Mouse (Mus musculus) lung, embryonic 15.5 days (tissue): ENCODE results near the gene Vkorc1l1. TPM values are rescaled to one million over a fixed set of nuclear protein-coding genes. Genes with fewer than 3 reads are reported as not detected.

ENCODE experiments used
- ATAC-seq: fragments of 200-750 bp; cut with Nextera tagmentation; 2 replicates; pipeline ENCODE4 v1.8.0; 2017; ENCODE audit warnings: moderate number of reproducible peaks, borderline replicate concordance; ENCODE audit not compliant: low FRiP score, low TSS enrichment; ENCODE audit errors: extremely low read depth
- H3K27ac ChIP-seq: fragments of 300-500 bp; sonication (generic); 2 replicates; pipeline ENCODE4 v1.5.1; 2015; ENCODE audit warnings: moderate library complexity, mild to moderate bottlenecking, inconsistent platforms
- H3K27me3 ChIP-seq: fragments of 300-500 bp; sonication (generic); 2 replicates; pipeline ENCODE4 v1.6.1; 2015; ENCODE audit warnings: inconsistent platforms
- H3K36me3 ChIP-seq: fragments of 300-500 bp; sonication (generic); 2 replicates; pipeline ENCODE4 v1.6.1; 2015; ENCODE audit warnings: inconsistent platforms
- H3K4me1 ChIP-seq: fragments of 300-500 bp; sonication (generic); 2 replicates; pipeline ENCODE4 v1.6.1; 2015; ENCODE audit warnings: inconsistent platforms
- H3K4me2 ChIP-seq: fragments of 300-500 bp; sonication (generic); 2 replicates; pipeline ENCODE4 v1.6.1; 2015; ENCODE audit warnings: inconsistent platforms, mild to moderate bottlenecking, moderate library complexity
- H3K4me3 ChIP-seq: fragments of 300-500 bp; sonication (generic); 2 replicates; pipeline ENCODE4 v1.5.1; 2015; ENCODE audit warnings: mild to moderate bottlenecking, inconsistent platforms
- H3K9ac ChIP-seq: fragments of 300-500 bp; sonication (generic); 2 replicates; pipeline ENCODE4 v1.6.1; 2015; ENCODE audit warnings: inconsistent platforms
- H3K9me3 ChIP-seq: fragments of 300-500 bp; sonication (generic); 2 replicates; pipeline ENCODE4 v1.6.1; 2016; ENCODE audit warnings: inconsistent platforms
- WGBS: fragments of 180-500 bp; shearing (Covaris S2); methylation state at CpG from one replicate; pipeline ENCODE4 v1.1.7; 2015; 5-methylcytosine and 5-hydroxymethylcytosine counted together
- polyA plus RNA-seq: library from polyadenylated mRNA; unstranded; fragments of >200 nt; fragmentation: Nextera tagmentation; extraction: Ambion mirVana; gene quantifications from 2 replicates; pipeline ENCODE4 v1.2.1, GENCODE M21; 2015

The Vkorc1l1 gene
- polyA plus RNA-seq, 1 experiment from 2014 or later = 24.8 TPM

- Histone ChIP-seq H3K36me3 (no peaks in the 10 kb centered on the region), H3K4me1 (peaks cover 11% of the 10 kb centered on the region; the same call in 1 of the 2 replicates), H3K4me3 (no peak overlapping the region), H3K27me3 (0 out of 2 replicates have a peak, but pooled peaks cover 2% of the 10 kb centered on the region), H3K9ac (no peak overlapping the region), H3K9me3 (no peaks in the 10 kb centered on the region), H3K4me2 (no peak overlapping the region), H3K27ac (no peak overlapping the region)
- WGBS = 79% methylated on average over 7 of the region's 7 CpGs
- ATAC-seq = no peak
These were observed 85.9 kb downstream of the Vkorc1l1 start for GRCm38 (mm10) chr5:130027696-130028095.

GRCm38 (mm10) chr5:130029142-130029897 lies 87.5 kb downstream of the Vkorc1l1 start, which contains the start of the genes Asl and Crcp:
Gene Asl (minus strand): TSS chr5:130029247.
Gene Crcp (plus strand): TSS chr5:130029290.
- 2% methylated on average over 51 of the region's 51 CpGs for WGBS
- peak within 1 kb of the TSS; percentile 87 for H3K9ac ChIP-seq
- H3K9me3 ChIP-seq = no peaks in the 10 kb centered on the region
- H3K4me3 ChIP-seq = peak within 1 kb of the TSS; percentile 90
- peak within 1 kb of the TSS; percentile 97 for H3K27ac ChIP-seq
- 0 out of 2 replicates have a peak, but pooled peaks cover 2% of the 10 kb centered on the region for H3K27me3 ChIP-seq
- ATAC-seq = peak; percentile 88
- H3K4me1 ChIP-seq = 0 out of 2 replicates have a peak, but pooled peaks cover 6% of the 10 kb centered on the region
- H3K4me2 ChIP-seq = peak within 1 kb of the TSS; percentile 82
- H3K36me3 ChIP-seq = no peaks in the 10 kb centered on the region

- H3K36me3 ChIP-seq = 0 out of 2 replicates have a peak, but pooled peaks cover 5% of the 10 kb centered on the region
- 0 out of 2 replicates have a peak, but pooled peaks cover 2% of the 10 kb centered on the region for H3K27me3 ChIP-seq
- no peak overlapping the region for H3K4me2 ChIP-seq
- 89% methylated on average over 19 of the region's 19 CpGs for WGBS
- no peak overlapping the region for H3K4me3 ChIP-seq
- no peak for ATAC-seq
- no peaks in the 10 kb centered on the region for H3K9me3 ChIP-seq
- H3K9ac ChIP-seq = no peak overlapping the region
- no peak overlapping the region for H3K27ac ChIP-seq
- H3K4me1 ChIP-seq = 0 out of 2 replicates have a peak, but pooled peaks cover 6% of the 10 kb centered on the region
These were observed 89.9 kb downstream of the Vkorc1l1 start for GRCm38 (mm10) chr5:130031410-130032390.

GRCm38 (mm10) chr5:130033869-130034268 lies 92.1 kb downstream of the Vkorc1l1 start:
- H3K9me3 ChIP-seq = no peaks in the 10 kb centered on the region
- H3K4me2 ChIP-seq = no peak overlapping the region
- H3K4me1 ChIP-seq = 0 out of 2 replicates have a peak, but pooled peaks cover 6% of the 10 kb centered on the region
- H3K36me3 ChIP-seq = 0 out of 2 replicates have a peak, but pooled peaks cover 11% of the 10 kb centered on the region
- no peak overlapping the region for H3K4me3 ChIP-seq
- no peak overlapping the region for H3K9ac ChIP-seq
- H3K27ac ChIP-seq = no peak overlapping the region
- WGBS = 68% methylated on average over 2 of the region's 2 CpGs
- H3K27me3 ChIP-seq = no peaks in the 10 kb centered on the region
- ATAC-seq = no peak

Other genes with a start within 250 kb of the Vkorc1l1 start
- not detected in 2 replicates for gene Sept14, start 233.5 kb upstream of the Vkorc1l1 start, polyA plus RNA-seq
- gene Mrps17, start 226.5 kb upstream of the Vkorc1l1 start, polyA plus RNA-seq = 183 and 186 TPM in 2 replicates
- gene Nipsnap2, start 216.9 kb upstream of the Vkorc1l1 start, polyA plus RNA-seq = 91.9 and 95.3 TPM in 2 replicates
- 30.4 and 31.9 TPM in 2 replicates for gene Psph, start 154.5 kb upstream of the Vkorc1l1 start, polyA plus RNA-seq
- 42.9 and 48.3 TPM in 2 replicates for gene Sumf2, start 95.0 kb upstream of the Vkorc1l1 start, polyA plus RNA-seq
- gene Chchd2, start 54.5 kb upstream of the Vkorc1l1 start, polyA plus RNA-seq = 847 and 887 TPM in 2 replicates
- gene Zbed5, start 46.2 kb upstream of the Vkorc1l1 start, polyA plus RNA-seq = 4.6 and 5.1 TPM in 2 replicates
- 0.21 and 0.24 TPM in 2 replicates for gene Phkg1, start 43.4 kb upstream of the Vkorc1l1 start, polyA plus RNA-seq
- gene Nupr1l, start 33.4 kb upstream of the Vkorc1l1 start, polyA plus RNA-seq = 2.3 and 2.7 TPM in 2 replicates
- 65.0 and 65.6 TPM in 2 replicates for gene Gusb, start 61.1 kb downstream of the Vkorc1l1 start, polyA plus RNA-seq
- 25.8 and 30.9 TPM in 2 replicates for gene Asl, start 87.3 kb downstream of the Vkorc1l1 start, polyA plus RNA-seq
- 39.1 and 40.1 TPM in 2 replicates for gene Crcp, start 87.3 kb downstream of the Vkorc1l1 start, polyA plus RNA-seq
- 69.6 and 70.8 TPM in 2 replicates for gene Tpst1, start 131.4 kb downstream of the Vkorc1l1 start, polyA plus RNA-seq
- gene Kctd7, start 202.9 kb downstream of the Vkorc1l1 start, polyA plus RNA-seq = 5.8 and 6.5 TPM in 2 replicates
- 27.1 and 27.7 TPM in 2 replicates for gene Rabgef1, start 229.8 kb downstream of the Vkorc1l1 start, polyA plus RNA-seq